ENCODE assay signal across 8 mouse cellular contexts in genomic region chrX:103259882-103260281, GRCm38 (mm10).
A peak's percentile ranks its signal among the peaks of the same experiment; 100 is the strongest.
DNase-seq lines count a peak whose midpoint lies in the region; ATAC-seq and TF ChIP-seq lines count a peak whose summit lies in the region.

No protein-coding gene starts in this region.

- peak; percentile 43 for ATAC-seq in inflammation-experienced regulatory T-cells, adult 6 months
- no peak for ATAC-seq in erythroid progenitor cell, adult 5-6 weeks (replicated peaks; ENCODE audit: low FRiP score, poor library complexity, severe bottlenecking)

- H3K27me3 ChIP-seq in myocyte (ENCODE audit: control insufficient read depth, insufficient read depth, insufficient read length) = no peaks in the 10 kb centered on the region

- peak; percentile 8; the same call in 1 of the 2 replicates for TF ChIP-seq CTCF in brain, embryonic 14.5 days (IDR thresholded peaks at IDR 0.05; ENCODE audit: borderline replicate concordance, extremely low read depth, insufficient read depth, insufficient read length)

- intact Hi-C loops in left cerebral cortex, postnatal 36 days (cut with DNase I) = loop anchor here (5.0 kb wide), 1 partner anchor 182 kb away; no protein-coding TSS in a partner anchor

- no peak for TF ChIP-seq POLR2A in brain, embryonic 14.5 days (IDR thresholded peaks at IDR 0.05; ENCODE audit: borderline replicate concordance, extremely low read depth, insufficient read depth, insufficient read length, poor library complexity, severe bottlenecking)
- no peak for TF ChIP-seq POLR2A in myocyte (IDR thresholded peaks at IDR 0.05; ENCODE audit: insufficient read length, low read depth)

- H3K79me2 ChIP-seq in myocyte (ENCODE audit: control insufficient read depth, insufficient read depth) = no peaks in the 10 kb centered on the region

- no peak overlapping the region for H3K4me3 ChIP-seq in myocyte

- H3K4me2 ChIP-seq in myocyte (ENCODE audit: low read depth) = no peak overlapping the region

- H3ac ChIP-seq in myocyte (ENCODE audit: control insufficient read depth, insufficient read length) = no peak overlapping the region

- H3K36me3 ChIP-seq in myocyte (ENCODE audit: control insufficient read depth, insufficient read depth) = no peaks in the 10 kb centered on the region

- peak; percentile 14 for DNase-seq in adrenal gland, postnatal 14 days
- no peak for DNase-seq in adrenal gland, adult 8-10 months
- DNase-seq in left cerebral cortex, adult 11 months (ENCODE audit: low spot score) = peak; percentile 10
- DNase-seq in left cerebral cortex, postnatal 36 days (ENCODE audit: low spot score in 2 of 2) = no peak
- peak; percentile 74 for DNase-seq in brain, embryonic 14.5 days (ENCODE audit: low read depth)

TF ChIP-seq in myocyte, 11 proteins besides CTCF, POLR2A, EP300 and RAD21:
- no peak for TF ChIP-seq TCF12 (IDR thresholded peaks at IDR 0.05; ENCODE audit: insufficient read depth, poor library complexity, severe bottlenecking)
- TF ChIP-seq CEBPB (IDR thresholded peaks at IDR 0.05; ENCODE audit: insufficient read depth, poor library complexity, severe bottlenecking) = peak; percentile 53; the same call in 1 of the 2 replicates
- no peak for TF ChIP-seq MYOG (IDR thresholded peaks at IDR 0.05; ENCODE audit: control insufficient read depth in 1 of 3, insufficient read depth in 1 of 3, insufficient read length in 2 of 3, low read depth in 2 of 3)
- no peak for TF ChIP-seq MYOD1 (IDR thresholded peaks at IDR 0.05; ENCODE audit: control insufficient read depth in 1 of 3, insufficient read length in 2 of 3, low read depth in 2 of 3)

Comparison
In these comparisons a context has a peak if more than half of its experiments do, and no peak if none do; other contexts are left out.
1. DNase-seq: peak in adrenal gland, postnatal 14 days (single experiment), left cerebral cortex, adult 11 months (single experiment) and brain, embryonic 14.5 days (single experiment); none in adrenal gland, adult 8-10 months (single experiment) and left cerebral cortex, postnatal 36 days (0 of 2).